ENCODE assay signal across 10 mouse cellular contexts in genomic region chr6:29735689-29736451, GRCm38 (mm10). TPM values are rescaled to one million over a fixed set of nuclear protein-coding genes. Genes with fewer than 3 reads are reported as not detected.
A peak's percentile ranks its signal among the peaks of the same experiment; 100 is the strongest.
DNase-seq lines count a peak whose midpoint lies in the region; ATAC-seq and TF ChIP-seq lines count a peak whose summit lies in the region.
"Had no signal": no experiment of that assay in that cellular context is flagged by ENCODE, and none has a peak within 500 bp of the region (broad histone marks: within the 10 kb centered on the region; RNA-seq: fewer than 3 reads in every experiment).

No protein-coding gene starts in this region.

- no peaks in the 10 kb centered on the region for H3K36me3 ChIP-seq in hindbrain, embryonic 14.5 days (replicated peaks; ENCODE audit: control insufficient read depth, insufficient read depth)
- H3K36me3 ChIP-seq in liver, adult 2 months (ENCODE audit: control insufficient read depth, insufficient read depth, low read length), result no peaks in the 10 kb centered on the region
- no peaks in the 10 kb centered on the region for H3K36me3 ChIP-seq in midbrain, embryonic 16.5 days (ENCODE audit: control insufficient read depth, insufficient read depth, low read length)

- peak overlapping the region; percentile 84 for H3K9ac ChIP-seq in hindbrain, embryonic 14.5 days
- H3K9ac ChIP-seq in liver, adult 2 months (ENCODE audit: low read depth, low read length), result peak overlapping the region; percentile 85
- H3K9ac ChIP-seq in midbrain, embryonic 16.5 days (ENCODE audit: low read depth, low read length), result peak overlapping the region; percentile 82

- peak; percentile 79 for ATAC-seq in hindbrain, embryonic 14.5 days (ENCODE audit: low FRiP score)
- ATAC-seq in midbrain, embryonic 16.5 days, result peak; percentile 80

- H3K79me2 ChIP-seq in liver, adult 2 months (ENCODE audit: control insufficient read depth, insufficient read depth, low read length), result peaks cover 6% of the 10 kb centered on the region; the same call in 1 of the 2 replicates

- peak overlapping the region; percentile 82 for H3K27ac ChIP-seq in hindbrain, embryonic 14.5 days
- H3K27ac ChIP-seq in liver, adult 2 months (replicated peaks; ENCODE audit: insufficient read depth, low read depth, low read length), result no peak overlapping the region
- peak overlapping the region; percentile 80 for H3K27ac ChIP-seq in midbrain, embryonic 16.5 days (ENCODE audit: low read length)

- peak overlapping the region; percentile 90 for H3K4me3 ChIP-seq in hindbrain, embryonic 14.5 days (replicated peaks; ENCODE audit: low read length)
- peak overlapping the region; percentile 52 for H3K4me3 ChIP-seq in liver, adult 2 months (ENCODE audit: insufficient read depth, low read depth, low read length)
- peak overlapping the region; percentile 70 for H3K4me3 ChIP-seq in midbrain, embryonic 16.5 days (ENCODE audit: low read depth, low read length)

- TF ChIP-seq POLR2A in liver, adult 2 months (IDR thresholded peaks at IDR 0.05; ENCODE audit: extremely low read depth, insufficient read depth, low read length), result no peak

- peak; percentile 50 to 55 for DNase-seq in cerebellum, postnatal 14 days
- DNase-seq in cerebellum, adult 11-12 months, result no peak
- peak; percentile 47 for DNase-seq in brain, adult 2 months (ENCODE audit: low read depth, low spot score)
- peak; percentile 20 for DNase-seq in gastrocnemius, adult 18-20 months (ENCODE audit: low spot score)
- peak; percentile 60 for DNase-seq in hindbrain, embryonic 14.5 days (ENCODE audit: low spot score)
- DNase-seq in liver, adult 2 months (ENCODE audit: extremely low read depth, low read depth, low spot score), result peak; percentile 34
- DNase-seq in thymus, postnatal 36 days, result peak; percentile 45 to 65

- no peaks in the 10 kb centered on the region for H3K27me3 ChIP-seq in hindbrain, embryonic 14.5 days (ENCODE audit: control insufficient read depth, insufficient read depth, low read length)
- H3K27me3 ChIP-seq in liver, adult 2 months (ENCODE audit: control insufficient read depth, insufficient read depth, low read length), result no peaks in the 10 kb centered on the region
- no peaks in the 10 kb centered on the region for H3K27me3 ChIP-seq in midbrain, embryonic 16.5 days (ENCODE audit: control insufficient read depth, insufficient read depth, low read depth, low read length)
- H3K27me3 ChIP-seq: CH12.LX had no signal

- peak overlapping the region; percentile 84 for H3K4me2 ChIP-seq in hindbrain, embryonic 14.5 days (replicated peaks)
- H3K4me2 ChIP-seq in midbrain, embryonic 16.5 days (ENCODE audit: low read length), result peak overlapping the region; percentile 93

- peaks cover 13% of the 10 kb centered on the region; the same call in 1 of the 2 replicates for H3K4me1 ChIP-seq in hindbrain, embryonic 14.5 days (replicated peaks; ENCODE audit: control insufficient read depth, insufficient read depth, low read length)
- H3K4me1 ChIP-seq in liver, adult 2 months (ENCODE audit: control insufficient read depth, insufficient read depth, low read length), result 0 out of 2 replicates have a peak, but pooled peaks cover 5% of the 10 kb centered on the region
- peaks cover 11% of the 10 kb centered on the region for H3K4me1 ChIP-seq in midbrain, embryonic 16.5 days (ENCODE audit: control insufficient read depth, insufficient read depth, low read length)

- H3K9me3 ChIP-seq in hindbrain, embryonic 14.5 days (ENCODE audit: control insufficient read depth, low read length), result no peaks in the 10 kb centered on the region
- H3K9me3 ChIP-seq in midbrain, embryonic 16.5 days (replicated peaks; ENCODE audit: control insufficient read depth, low read length, poor library complexity, severe bottlenecking), result no peaks in the 10 kb centered on the region

- no peak for TF ChIP-seq CTCF in liver, adult 2 months (IDR thresholded peaks at IDR 0.05; ENCODE audit: low read depth, low read length)

- WGBS in hindbrain, embryonic 14.5 days, result under 1% methylated on average over 73 of the region's 75 CpGs
- WGBS in liver, adult 2 months, result under 1% methylated on average over 74 of the region's 75 CpGs
- WGBS in midbrain, embryonic 16.5 days, result under 1% methylated on average over 69 of the region's 75 CpGs

RNA-seq across cellular contexts. Expression of gene Smo, which starts 0.6 kb away (rescaled TPM):
- total RNA-seq in gastrocnemius, adult 18-20 months (2021), result 1 to 10 TPM; 2.3 to 3.4 TPM
- polyA plus RNA-seq in hindbrain, embryonic 14.5 days (2014; fragmentation: Nextera tagmentation; extraction: Ambion mirVana), result 13.9 and 15.6 TPM in 2 replicates
- total RNA-seq in liver, adult 2 months (2014; rRNA removed), result 4.1 and 5.0 TPM in 2 replicates
- polyA plus RNA-seq in liver, adult 2 months (2012; rRNA removed), result 6.7 and 10.5 TPM in 2 replicates
- 8.8 TPM in 2 replicates for polyA plus RNA-seq in midbrain, embryonic 16.5 days (2015; fragmentation: Nextera tagmentation; extraction: Ambion mirVana)
- total RNA-seq: neutrophil, adult 5-6 weeks had no signal

RNA-seq across cellular contexts. Expression of gene Ahcyl2, which starts 31.9 kb away (rescaled TPM):
- total RNA-seq in gastrocnemius, adult 18-20 months (2021), result 10 to 100 TPM; 17.9 to 23.7 TPM
- polyA plus RNA-seq in hindbrain, embryonic 14.5 days (2014; fragmentation: Nextera tagmentation; extraction: Ambion mirVana), result 24.2 and 27.1 TPM in 2 replicates
- 8.9 and 11.8 TPM in 2 replicates for total RNA-seq in liver, adult 2 months (2014; rRNA removed)
- polyA plus RNA-seq in liver, adult 2 months (2012; rRNA removed), result 5.2 and 7.4 TPM in 2 replicates
- polyA plus RNA-seq in midbrain, embryonic 16.5 days (2015; fragmentation: Nextera tagmentation; extraction: Ambion mirVana), result 16.8 and 17.6 TPM in 2 replicates

RNA-seq across cellular contexts. Expression of gene Tspan33, which starts 41.8 kb away (rescaled TPM):
- total RNA-seq in gastrocnemius, adult 18-20 months (2021), result 1 to 10 TPM; 2.6 to 3.6 TPM
- 7.9 and 8.6 TPM in 2 replicates for polyA plus RNA-seq in hindbrain, embryonic 14.5 days (2014; fragmentation: Nextera tagmentation; extraction: Ambion mirVana)
- total RNA-seq in liver, adult 2 months (2014; rRNA removed), result 4.2 and 9.3 TPM in 2 replicates
- polyA plus RNA-seq in liver, adult 2 months (2012; rRNA removed), result 7.0 and 8.5 TPM in 2 replicates
- 10.1 and 10.3 TPM in 2 replicates for polyA plus RNA-seq in midbrain, embryonic 16.5 days (2015; fragmentation: Nextera tagmentation; extraction: Ambion mirVana)
